Mouse (Mus musculus): Measurements from ENCODE around the gene Qtrt2. TPM values are rescaled to one million over a fixed set of nuclear protein-coding genes. Genes with fewer than 3 reads are reported as not detected.
A peak's percentile ranks its signal among the peaks of the same experiment; 100 is the strongest.

Qtrt2 gene
- polyA plus RNA-seq, 1 experiment from 2014 or later: 23.3 TPM

GRCm38 (mm10) chr16:43933041-43933440, 6.4 kb upstream of the Qtrt2 start:
- Histone ChIP-seq H3K9me3 (ENCODE audit: control insufficient read depth, low read length) (no peaks in the 10 kb centered on the region), H3K27me3 (ENCODE audit: control insufficient read depth, insufficient read depth, low read length) (no peaks in the 10 kb centered on the region), H3K4me2 (replicated peaks) (no peak overlapping the region), H3K4me1 (replicated peaks; ENCODE audit: control insufficient read depth, insufficient read depth, low read length) (0 out of 2 replicates have a peak, but pooled peaks cover 5% of the 10 kb centered on the region), H3K9ac (no peak overlapping the region), H3K4me3 (replicated peaks; ENCODE audit: low read length) (no peak overlapping the region), H3K27ac (no peak overlapping the region), H3K36me3 (replicated peaks; ENCODE audit: control insufficient read depth, insufficient read depth) (no peaks in the 10 kb centered on the region)
- 83% methylated on average over 6 of the region's 6 CpGs for WGBS
- DNase-seq (ENCODE audit: low spot score) (no peak), ATAC-seq (ENCODE audit: low FRiP score) (no peak)

- Histone ChIP-seq H3K27ac (no peak overlapping the region), H3K4me2 (replicated peaks) (no peak overlapping the region), H3K9ac (no peak overlapping the region), H3K4me1 (replicated peaks; ENCODE audit: control insufficient read depth, insufficient read depth, low read length) (0 out of 2 replicates have a peak, but pooled peaks cover 5% of the 10 kb centered on the region), H3K4me3 (replicated peaks; ENCODE audit: low read length) (no peak overlapping the region), H3K27me3 (ENCODE audit: control insufficient read depth, insufficient read depth, low read length) (no peaks in the 10 kb centered on the region), H3K9me3 (ENCODE audit: control insufficient read depth, low read length) (no peaks in the 10 kb centered on the region), H3K36me3 (replicated peaks; ENCODE audit: control insufficient read depth, insufficient read depth) (no peaks in the 10 kb centered on the region)
- DNase-seq (ENCODE audit: low spot score): no peak
- ATAC-seq (ENCODE audit: low FRiP score): no peak
- 91% methylated on average over 7 of the region's 7 CpGs for WGBS
These were observed 5.7 kb upstream of the Qtrt2 start for GRCm38 (mm10) chr16:43932319-43932718.

DNA sequence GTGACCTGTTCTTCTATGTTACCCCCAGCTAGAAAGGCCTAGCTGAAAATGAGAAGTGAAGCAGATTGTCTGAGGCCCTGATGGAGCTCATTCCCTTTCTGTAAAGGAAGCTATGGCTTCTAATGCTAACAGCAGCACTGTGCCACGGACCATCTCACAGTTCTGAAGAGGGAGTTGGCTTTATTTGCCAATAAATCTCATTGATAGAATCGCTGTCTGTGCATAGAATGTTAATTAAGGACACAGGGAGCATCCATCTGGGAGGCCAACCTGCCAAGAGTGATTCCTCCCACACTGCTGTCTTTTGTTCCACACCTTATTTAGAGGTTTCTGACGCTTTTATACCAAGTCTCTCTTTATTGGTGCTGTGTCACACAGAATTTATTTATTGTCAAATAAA, 4.9 kb upstream of the Qtrt2 start:
- Histone ChIP-seq H3K9ac (no peak overlapping the region), H3K27me3 (ENCODE audit: control insufficient read depth, insufficient read depth, low read length) (no peaks in the 10 kb centered on the region), H3K36me3 (replicated peaks; ENCODE audit: control insufficient read depth, insufficient read depth) (no peaks in the 10 kb centered on the region), H3K9me3 (ENCODE audit: control insufficient read depth, low read length) (no peaks in the 10 kb centered on the region), H3K27ac (no peak overlapping the region), H3K4me1 (replicated peaks; ENCODE audit: control insufficient read depth, insufficient read depth, low read length) (0 out of 2 replicates have a peak, but pooled peaks cover 5% of the 10 kb centered on the region), H3K4me3 (replicated peaks; ENCODE audit: low read length) (no peak overlapping the region), H3K4me2 (replicated peaks) (no peak overlapping the region)
- WGBS: 63% methylated on average over 3 of the region's 3 CpGs
- peak; percentile 27; the same call in 1 of the 2 replicates for ATAC-seq (ENCODE audit: low FRiP score)
- DNase-seq (ENCODE audit: low spot score): no peak

DNA sequence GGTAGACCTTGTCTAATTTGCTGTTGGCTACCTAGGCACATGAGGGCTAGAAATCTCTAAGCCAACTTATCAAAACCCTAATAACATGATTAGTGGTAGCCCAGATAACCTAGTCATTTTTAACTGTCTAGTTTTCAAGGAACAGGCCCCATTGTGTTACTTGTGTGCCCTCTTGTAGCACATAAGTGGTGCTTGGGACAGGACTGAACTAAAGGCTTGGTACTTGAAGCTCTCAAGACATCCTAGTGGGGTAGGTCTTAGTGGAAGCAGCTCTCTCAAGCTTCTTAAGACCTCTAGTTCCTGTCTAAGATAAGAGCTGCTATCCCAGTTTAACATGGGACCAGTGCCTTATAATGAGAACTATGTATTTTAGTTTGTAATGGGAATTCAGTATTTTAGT, 4.0 kb upstream of the Qtrt2 start:
- no peak overlapping the region for H3K9ac ChIP-seq
- H3K9me3 ChIP-seq (ENCODE audit: control insufficient read depth, low read length): no peaks in the 10 kb centered on the region
- no peak overlapping the region for H3K4me3 ChIP-seq (replicated peaks; ENCODE audit: low read length)
- no peaks in the 10 kb centered on the region for H3K27me3 ChIP-seq (ENCODE audit: control insufficient read depth, insufficient read depth, low read length)
- ATAC-seq (ENCODE audit: low FRiP score): no peak
- 0 out of 2 replicates have a peak, but pooled peaks cover 8% of the 10 kb centered on the region for H3K4me1 ChIP-seq (replicated peaks; ENCODE audit: control insufficient read depth, insufficient read depth, low read length)
- H3K27ac ChIP-seq: no peak overlapping the region
- H3K4me2 ChIP-seq (replicated peaks): no peak overlapping the region
- H3K36me3 ChIP-seq (replicated peaks; ENCODE audit: control insufficient read depth, insufficient read depth): no peaks in the 10 kb centered on the region
- DNase-seq (ENCODE audit: low spot score): no peak

DNA sequence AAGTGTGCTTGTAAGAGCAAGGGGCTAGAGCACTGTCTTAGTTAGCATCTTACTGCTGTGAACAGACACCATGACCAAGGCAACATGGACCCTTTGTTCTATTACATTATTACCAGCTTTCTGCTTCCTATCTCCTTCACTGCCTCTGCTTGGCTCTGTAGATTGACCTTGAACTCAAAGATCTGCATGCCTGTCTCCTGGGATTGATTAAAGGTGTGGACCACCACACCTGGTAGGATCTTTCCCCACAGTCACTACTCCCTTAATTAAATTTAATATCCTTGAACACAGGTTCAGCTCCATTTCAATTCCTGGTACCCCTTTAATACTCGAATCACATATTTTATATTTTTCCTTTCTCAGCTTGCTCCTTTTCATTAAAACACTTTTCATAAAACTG, 763 bp downstream of the Qtrt2 start:
- no peak overlapping the region for H3K4me2 ChIP-seq (replicated peaks)
- H3K4me1 ChIP-seq (replicated peaks; ENCODE audit: control insufficient read depth, insufficient read depth, low read length): 0 out of 2 replicates have a peak, but pooled peaks cover 6% of the 10 kb centered on the region
- DNase-seq (ENCODE audit: low spot score) (no peak), ATAC-seq (ENCODE audit: low FRiP score) (no peak)
- no peaks in the 10 kb centered on the region for H3K9me3 ChIP-seq (ENCODE audit: control insufficient read depth, low read length)
- H3K36me3 ChIP-seq (replicated peaks; ENCODE audit: control insufficient read depth, insufficient read depth): no peaks in the 10 kb centered on the region
- no peak overlapping the region for H3K4me3 ChIP-seq (replicated peaks; ENCODE audit: low read length)
- H3K27ac ChIP-seq: no peak overlapping the region
- WGBS: 94% methylated on average over 1 of the region's 1 CpGs
- H3K9ac ChIP-seq: no peak overlapping the region
- no peaks in the 10 kb centered on the region for H3K27me3 ChIP-seq (ENCODE audit: control insufficient read depth, insufficient read depth, low read length)

DNA sequence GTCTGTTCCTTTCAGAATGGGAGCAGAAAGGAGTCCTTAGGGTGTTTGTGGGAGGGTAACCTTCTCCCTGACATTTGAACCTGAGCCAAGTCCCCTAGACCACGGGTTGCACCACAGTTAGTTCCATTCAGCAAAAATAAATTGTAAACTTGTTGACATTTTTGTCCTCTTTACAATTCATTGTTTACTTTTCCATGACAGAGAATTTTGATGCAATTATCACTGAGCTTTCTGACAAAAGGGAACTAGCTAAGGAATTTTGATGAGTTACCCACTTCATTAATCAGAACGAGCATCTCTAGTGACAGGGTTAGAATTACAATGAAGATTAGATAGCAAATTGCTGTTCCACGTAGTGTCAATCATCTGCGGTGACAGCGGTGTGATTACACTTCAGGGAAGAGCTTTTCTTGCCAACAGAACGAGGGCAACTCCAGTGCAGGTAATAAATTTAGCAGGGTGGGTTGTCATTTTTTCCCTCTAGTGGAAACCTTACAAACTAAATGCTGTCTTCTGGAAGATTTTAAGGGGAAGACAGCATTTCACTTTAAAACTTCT, 1.5 kb downstream of the Qtrt2 start:
- no peak overlapping the region for H3K4me2 ChIP-seq (replicated peaks)
- H3K27me3 ChIP-seq (ENCODE audit: control insufficient read depth, insufficient read depth, low read length): no peaks in the 10 kb centered on the region
- no peaks in the 10 kb centered on the region for H3K9me3 ChIP-seq (ENCODE audit: control insufficient read depth, low read length)
- H3K4me3 ChIP-seq (replicated peaks; ENCODE audit: low read length): no peak overlapping the region
- no peak for ATAC-seq (ENCODE audit: low FRiP score)
- DNase-seq (ENCODE audit: low spot score): no peak
- 0 out of 2 replicates have a peak overlapping the region, but pooled peaks have one; percentile 32 for H3K27ac ChIP-seq
- 0 out of 2 replicates have a peak, but pooled peaks cover 6% of the 10 kb centered on the region for H3K4me1 ChIP-seq (replicated peaks; ENCODE audit: control insufficient read depth, insufficient read depth, low read length)
- WGBS: 55% methylated on average over 6 of the region's 6 CpGs
- no peaks in the 10 kb centered on the region for H3K36me3 ChIP-seq (replicated peaks; ENCODE audit: control insufficient read depth, insufficient read depth)
- H3K9ac ChIP-seq: no peak overlapping the region

DNA sequence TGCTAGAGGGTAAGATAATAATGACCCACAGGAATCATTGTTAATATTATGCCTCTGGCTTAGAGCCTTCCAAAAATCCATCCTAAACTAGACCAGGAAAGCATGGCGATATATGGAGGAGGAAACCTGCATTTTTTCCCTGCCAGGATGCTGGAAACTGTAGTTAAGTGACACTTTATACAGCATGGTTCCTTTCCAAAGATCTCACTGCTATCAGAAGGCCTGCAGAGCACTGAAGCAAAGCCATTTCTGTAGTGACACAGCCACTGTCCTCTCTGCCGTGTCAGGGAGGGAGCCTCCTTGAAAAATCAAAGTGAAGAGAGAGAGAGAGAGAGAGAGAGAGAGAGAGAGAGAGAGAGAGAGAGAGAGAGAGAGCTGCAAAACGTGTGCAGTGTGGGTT, 4.0 kb downstream of the Qtrt2 start:
- DNase-seq (ENCODE audit: low spot score) (no peak), ATAC-seq (ENCODE audit: low FRiP score) (no peak)
- H3K27me3 ChIP-seq (ENCODE audit: control insufficient read depth, insufficient read depth, low read length): no peaks in the 10 kb centered on the region
- no peak overlapping the region for H3K9ac ChIP-seq
- no peak overlapping the region for H3K27ac ChIP-seq
- 0 out of 2 replicates have a peak, but pooled peaks cover 6% of the 10 kb centered on the region for H3K4me1 ChIP-seq (replicated peaks; ENCODE audit: control insufficient read depth, insufficient read depth, low read length)
- H3K9me3 ChIP-seq (ENCODE audit: control insufficient read depth, low read length): no peaks in the 10 kb centered on the region
- H3K36me3 ChIP-seq (replicated peaks; ENCODE audit: control insufficient read depth, insufficient read depth): no peaks in the 10 kb centered on the region
- H3K4me3 ChIP-seq (replicated peaks; ENCODE audit: low read length): no peak overlapping the region
- no peak overlapping the region for H3K4me2 ChIP-seq (replicated peaks)
- whole genome bisulfite sequencing: 64% methylated on average over 3 of the region's 3 CpGs

GRCm38 (mm10) chr16:43922024-43922423, 4.6 kb downstream of the Qtrt2 start:
- WGBS: 64% methylated on average over 2 of the region's 2 CpGs
- Histone ChIP-seq H3K4me2 (replicated peaks) (no peak overlapping the region), H3K9me3 (ENCODE audit: control insufficient read depth, low read length) (no peaks in the 10 kb centered on the region), H3K27ac (no peak overlapping the region), H3K9ac (no peak overlapping the region), H3K4me3 (replicated peaks; ENCODE audit: low read length) (no peak overlapping the region), H3K4me1 (replicated peaks; ENCODE audit: control insufficient read depth, insufficient read depth, low read length) (0 out of 2 replicates have a peak, but pooled peaks cover 6% of the 10 kb centered on the region), H3K27me3 (ENCODE audit: control insufficient read depth, insufficient read depth, low read length) (no peaks in the 10 kb centered on the region), H3K36me3 (replicated peaks; ENCODE audit: control insufficient read depth, insufficient read depth) (no peaks in the 10 kb centered on the region)
- no peak for DNase-seq (ENCODE audit: low spot score)
- ATAC-seq (ENCODE audit: low FRiP score): no peak

- no peaks in the 10 kb centered on the region for H3K36me3 ChIP-seq (replicated peaks; ENCODE audit: control insufficient read depth, insufficient read depth)
- WGBS: 89% methylated on average over 3 of the region's 3 CpGs
- DNase-seq (ENCODE audit: low spot score): no peak
- no peaks in the 10 kb centered on the region for H3K9me3 ChIP-seq (ENCODE audit: control insufficient read depth, low read length)
- ATAC-seq (ENCODE audit: low FRiP score): no peak
- no peak overlapping the region for H3K9ac ChIP-seq
- H3K27ac ChIP-seq: no peak overlapping the region
- H3K4me1 ChIP-seq (replicated peaks; ENCODE audit: control insufficient read depth, insufficient read depth, low read length): 0 out of 2 replicates have a peak, but pooled peaks cover 3% of the 10 kb centered on the region
- no peak overlapping the region for H3K4me2 ChIP-seq (replicated peaks)
- no peaks in the 10 kb centered on the region for H3K27me3 ChIP-seq (ENCODE audit: control insufficient read depth, insufficient read depth, low read length)
- no peak overlapping the region for H3K4me3 ChIP-seq (replicated peaks; ENCODE audit: low read length)
These were observed 7.7 kb downstream of the Qtrt2 start for GRCm38 (mm10) chr16:43918867-43919266.

DNA sequence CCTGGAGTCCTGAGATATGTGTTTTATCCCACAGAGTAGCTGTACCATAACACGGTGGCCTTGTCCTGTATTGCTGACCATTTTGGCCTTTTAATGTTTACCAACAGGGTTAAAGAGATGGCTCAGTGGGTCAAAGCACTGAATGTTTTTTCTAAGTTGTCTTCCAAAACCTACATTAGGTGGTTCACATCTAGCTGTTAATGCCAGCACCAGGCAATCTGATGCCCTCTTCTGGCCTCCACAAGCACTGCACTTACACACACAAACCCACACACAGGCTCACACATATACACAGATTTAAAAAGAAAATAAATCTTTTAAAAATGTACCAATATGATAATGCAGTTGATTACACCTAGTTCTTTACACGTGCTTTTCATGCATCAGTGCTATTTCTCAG, 17.7 kb downstream of the Qtrt2 start:
- H3K4me1 ChIP-seq (replicated peaks; ENCODE audit: control insufficient read depth, insufficient read depth, low read length): no peaks in the 10 kb centered on the region
- DNase-seq (ENCODE audit: low spot score) (no peak), ATAC-seq (ENCODE audit: low FRiP score) (no peak)
- H3K4me2 ChIP-seq (replicated peaks): no peak overlapping the region
- no peak overlapping the region for H3K27ac ChIP-seq
- peaks cover 12% of the 10 kb centered on the region; the same call in 1 of the 2 replicates for H3K36me3 ChIP-seq (replicated peaks; ENCODE audit: control insufficient read depth, insufficient read depth)
- H3K4me3 ChIP-seq (replicated peaks; ENCODE audit: low read length): no peak overlapping the region
- no peaks in the 10 kb centered on the region for H3K27me3 ChIP-seq (ENCODE audit: control insufficient read depth, insufficient read depth, low read length)
- H3K9ac ChIP-seq: no peak overlapping the region
- no peaks in the 10 kb centered on the region for H3K9me3 ChIP-seq (ENCODE audit: control insufficient read depth, low read length)
- WGBS: 84% methylated on average over 2 of the region's 2 CpGs

Data from hindbrain, embryonic 14.5 days (tissue).